Mouse (Mus musculus) megakaryocyte, embryonic 14.5 days (primary cell): ENCODE results near the gene Slc22a4.

Experiments used
- FLI1 ChIP-seq: IDR thresholded peaks from 2 replicates; pipeline ENCODE4 v1.6.1; 2012; ENCODE audit warnings: low read length, inconsistent platforms, mixed read lengths
- GATA1 ChIP-seq: IDR thresholded peaks from 3 replicates; pipeline ENCODE4 v1.6.1; 2012; ENCODE audit warnings: mixed read lengths, low read length, inconsistent platforms, borderline replicate concordance

- TF ChIP-seq GATA1 = no peak
- TF ChIP-seq FLI1 = no peak
Measured at GRCm38 (mm10) chr11:54060316-54060715, 32.4 kb upstream of the Slc22a4 start.
